Mouse (Mus musculus): ENCODE measurements around the gene Nav2. TPM values are rescaled to one million over a fixed set of nuclear protein-coding genes. Genes with fewer than 3 reads are reported as not detected.

The Nav2 gene
- polyA plus RNA-seq, 1 experiment from 2014 or later = 22.2 TPM

GRCm38 (mm10) chr7:49476666-49477065, 568.1 kb downstream of the Nav2 start:
- no peaks in the 10 kb centered on the region for H3K4me1 ChIP-seq (replicated peaks)
- no peak for ATAC-seq
- H3K27ac ChIP-seq = no peak overlapping the region
- no peak overlapping the region for H3K4me2 ChIP-seq (replicated peaks)
- H3K36me3 ChIP-seq = no peaks in the 10 kb centered on the region
- 67% methylated on average over 5 of the region's 5 CpGs for WGBS
- H3K27me3 ChIP-seq = peaks cover 9% of the 10 kb centered on the region
- H3K9ac ChIP-seq (replicated peaks) = no peak overlapping the region
- H3K9me3 ChIP-seq = no peaks in the 10 kb centered on the region
- H3K4me3 ChIP-seq (replicated peaks) = no peak overlapping the region

DNA sequence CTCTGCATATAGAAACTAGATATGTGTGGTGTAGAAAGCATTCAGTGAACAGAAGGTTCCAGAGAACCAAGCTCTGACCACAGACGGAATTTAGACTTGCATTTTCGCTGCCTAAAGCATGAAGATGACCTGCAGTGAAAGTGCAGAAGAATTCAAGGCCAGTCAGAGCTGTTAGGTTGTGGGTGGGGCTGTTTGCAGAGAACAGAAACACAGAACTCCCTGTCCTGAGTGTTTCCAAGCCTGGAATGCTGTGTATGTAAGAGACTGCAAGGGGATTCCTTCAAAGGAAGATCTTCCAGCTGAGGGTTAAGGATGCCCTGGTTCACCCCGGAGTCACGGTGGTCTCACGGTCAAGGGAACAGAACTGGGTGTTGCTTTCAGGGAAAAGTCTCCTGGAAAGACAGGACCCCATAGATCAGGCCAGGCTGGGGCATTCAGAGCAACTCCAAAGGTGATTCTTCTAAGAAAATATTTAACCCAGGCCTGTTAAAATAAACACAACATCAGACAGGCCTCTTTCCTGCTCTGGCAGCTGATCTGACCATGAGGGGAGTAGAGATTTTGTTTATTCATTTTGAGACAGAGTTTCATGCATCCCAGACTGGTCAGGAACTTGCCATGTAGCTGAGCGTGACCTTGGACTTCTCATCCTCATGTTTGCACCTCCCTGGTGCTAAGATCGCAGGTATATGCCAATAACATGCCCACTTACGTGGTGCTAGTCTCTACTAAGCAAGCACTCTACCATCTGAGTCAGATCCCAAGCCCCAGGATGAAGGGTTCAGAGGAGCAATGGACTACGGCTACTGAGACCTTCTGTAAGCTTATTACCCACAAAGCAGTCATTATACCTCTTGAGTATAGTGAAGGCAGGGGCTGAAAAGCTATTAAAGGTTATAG, 568.8 kb downstream of the Nav2 start:
- Histone ChIP-seq H3K36me3 (no peaks in the 10 kb centered on the region), H3K27me3 (peaks cover 16% of the 10 kb centered on the region), H3K9ac (replicated peaks) (no peak overlapping the region), H3K9me3 (no peaks in the 10 kb centered on the region), H3K4me1 (replicated peaks) (no peaks in the 10 kb centered on the region), H3K4me2 (replicated peaks) (no peak overlapping the region), H3K27ac (no peak overlapping the region), H3K4me3 (replicated peaks) (no peak overlapping the region)
- ATAC-seq = no peak
- 81% methylated on average over 9 of the region's 9 CpGs for WGBS

DNA sequence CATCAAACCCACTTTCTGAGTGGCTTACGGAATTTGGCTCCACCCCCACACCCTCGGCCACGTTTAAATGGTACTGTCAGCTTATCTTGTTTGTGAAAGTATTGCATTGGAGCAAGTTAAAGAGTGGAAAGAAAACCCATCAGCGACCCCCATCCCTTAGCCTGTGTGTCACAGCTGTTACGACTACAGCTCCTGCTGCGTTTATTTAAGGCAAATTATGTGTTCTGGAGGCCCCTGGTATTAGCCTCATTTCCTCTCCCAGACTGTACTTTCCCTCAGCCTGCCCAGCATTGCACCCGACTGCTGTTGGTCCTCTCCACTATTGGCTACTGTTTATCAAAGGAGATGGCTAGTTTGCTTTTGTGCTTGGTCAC, 569.4 kb downstream of the Nav2 start:
- Histone ChIP-seq H3K4me1 (replicated peaks) (no peaks in the 10 kb centered on the region), H3K9me3 (no peaks in the 10 kb centered on the region), H3K27ac (no peak overlapping the region), H3K4me3 (replicated peaks) (no peak overlapping the region), H3K4me2 (replicated peaks) (no peak overlapping the region), H3K9ac (replicated peaks) (no peak overlapping the region), H3K36me3 (no peaks in the 10 kb centered on the region), H3K27me3 (peaks cover 22% of the 10 kb centered on the region)
- ATAC-seq = no peak
- 63% methylated on average over 7 of the region's 7 CpGs for WGBS

DNA sequence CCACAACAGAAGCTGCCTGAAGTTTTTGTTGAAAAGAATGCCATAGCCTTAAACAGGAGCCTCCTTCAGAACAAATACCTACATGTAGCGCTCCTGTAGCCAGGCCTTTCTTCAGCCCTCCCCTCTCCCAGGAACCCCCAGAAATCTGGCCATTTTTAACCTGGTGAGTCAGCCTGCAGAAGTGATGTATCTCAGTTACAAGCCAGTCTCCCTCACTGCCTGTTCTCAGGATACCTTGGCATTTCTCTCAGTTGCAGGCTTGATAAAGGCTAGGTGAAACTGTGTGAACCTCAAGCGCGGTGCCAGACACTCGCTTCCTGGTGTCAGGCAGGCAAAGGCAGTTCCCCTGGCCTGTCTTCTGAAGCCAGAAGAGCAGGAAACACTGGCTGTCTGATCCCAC, 570.4 kb downstream of the Nav2 start:
- Histone ChIP-seq H3K9me3 (no peaks in the 10 kb centered on the region), H3K27ac (no peak overlapping the region), H3K4me3 (replicated peaks) (no peak overlapping the region), H3K36me3 (no peaks in the 10 kb centered on the region), H3K4me1 (replicated peaks) (peaks cover 6% of the 10 kb centered on the region), H3K9ac (replicated peaks) (no peak overlapping the region), H3K4me2 (replicated peaks) (no peak overlapping the region), H3K27me3 (peaks cover 31% of the 10 kb centered on the region)
- WGBS = 86% methylated on average over 4 of the region's 4 CpGs
- ATAC-seq = no peak

DNA sequence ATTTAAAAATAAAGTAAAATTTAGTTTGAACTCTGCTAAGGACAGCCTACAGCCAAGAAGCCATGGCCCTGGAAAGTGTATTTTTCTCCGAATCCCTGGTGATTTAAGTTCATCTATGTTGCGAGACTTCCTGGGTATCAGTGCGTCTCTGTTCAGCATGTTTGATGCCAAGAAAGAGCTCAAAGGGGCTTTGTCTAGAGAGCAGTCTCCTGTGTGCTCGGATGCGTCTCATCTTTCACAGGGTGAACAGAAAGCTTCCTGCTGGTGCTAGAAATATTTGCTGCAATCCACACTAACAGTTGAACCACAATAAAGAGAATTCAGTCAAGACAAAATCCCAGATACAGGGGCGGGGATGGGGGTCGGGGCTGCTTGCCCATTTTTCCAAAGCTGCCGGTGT, 572.4 kb downstream of the Nav2 start:
- Histone ChIP-seq H3K9ac (replicated peaks) (no peak overlapping the region), H3K4me1 (replicated peaks) (peaks cover 26% of the 10 kb centered on the region), H3K4me2 (replicated peaks) (no peak overlapping the region), H3K36me3 (no peaks in the 10 kb centered on the region), H3K4me3 (replicated peaks) (no peak overlapping the region), H3K27ac (no peak overlapping the region), H3K9me3 (no peaks in the 10 kb centered on the region), H3K27me3 (peaks cover 36% of the 10 kb centered on the region)
- WGBS = 60% methylated on average over 8 of the region's 8 CpGs
- no peak for ATAC-seq

DNA sequence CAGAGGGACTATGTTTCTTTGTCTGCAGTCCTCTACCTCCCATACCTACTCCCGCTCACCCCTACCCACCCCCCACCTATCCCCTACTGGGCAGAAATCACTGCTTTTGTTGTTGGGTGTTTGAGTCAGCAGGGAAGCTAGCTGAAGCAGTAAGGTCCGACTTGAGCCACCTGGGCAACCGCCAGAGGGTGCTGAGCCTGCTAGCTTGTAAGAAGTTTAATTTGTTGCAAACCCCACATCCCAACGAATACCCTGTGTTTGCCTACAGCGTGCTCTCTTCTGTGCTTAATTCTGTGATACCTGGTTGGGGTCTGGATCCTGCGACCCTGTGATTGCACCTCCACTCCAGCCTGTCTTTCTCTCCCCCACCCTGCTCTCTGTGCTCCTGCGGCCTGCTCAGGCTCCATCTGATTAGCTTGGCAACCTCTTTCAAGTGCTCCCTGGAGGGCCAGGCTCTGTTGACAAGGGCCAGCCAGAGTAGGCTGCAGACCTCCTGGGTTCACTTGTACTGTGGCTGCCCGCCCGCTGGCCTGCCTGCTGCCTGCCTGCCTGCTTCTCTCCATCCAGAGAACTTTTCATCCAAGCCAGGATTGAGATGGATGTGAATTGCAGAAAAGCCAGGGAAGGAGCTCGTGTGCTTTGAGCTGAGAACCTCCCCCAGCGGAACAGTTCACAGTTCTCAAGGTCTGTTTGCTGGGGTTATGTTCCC, 575.7 kb downstream of the Nav2 start:
- no peaks in the 10 kb centered on the region for H3K36me3 ChIP-seq
- H3K9me3 ChIP-seq = no peaks in the 10 kb centered on the region
- peak overlapping the region; percentile 16 for H3K4me2 ChIP-seq (replicated peaks)
- 11% methylated on average over 11 of the region's 11 CpGs for WGBS
- peaks cover 33% of the 10 kb centered on the region for H3K4me1 ChIP-seq (replicated peaks)
- peaks cover 55% of the 10 kb centered on the region for H3K27me3 ChIP-seq
- H3K9ac ChIP-seq (replicated peaks) = 0 out of 2 replicates have a peak overlapping the region, but pooled peaks have one; percentile 15
- H3K27ac ChIP-seq = peak overlapping the region; percentile 8
- H3K4me3 ChIP-seq (replicated peaks) = no peak overlapping the region
- ATAC-seq = peak; percentile 65

- H3K4me2 ChIP-seq (replicated peaks) = peak overlapping the region; percentile 16
- 5% methylated on average over 9 of the region's 9 CpGs for WGBS
- H3K36me3 ChIP-seq = no peaks in the 10 kb centered on the region
- no peak overlapping the region for H3K27ac ChIP-seq
- H3K27me3 ChIP-seq = peaks cover 52% of the 10 kb centered on the region
- ATAC-seq = peak; percentile 63
- H3K9me3 ChIP-seq = no peaks in the 10 kb centered on the region
- no peak overlapping the region for H3K4me3 ChIP-seq (replicated peaks)
- no peak overlapping the region for H3K9ac ChIP-seq (replicated peaks)
- peaks cover 33% of the 10 kb centered on the region for H3K4me1 ChIP-seq (replicated peaks)
Observed at GRCm38 (mm10) chr7:49485292-49485847, 576.9 kb downstream of the Nav2 start.

DNA sequence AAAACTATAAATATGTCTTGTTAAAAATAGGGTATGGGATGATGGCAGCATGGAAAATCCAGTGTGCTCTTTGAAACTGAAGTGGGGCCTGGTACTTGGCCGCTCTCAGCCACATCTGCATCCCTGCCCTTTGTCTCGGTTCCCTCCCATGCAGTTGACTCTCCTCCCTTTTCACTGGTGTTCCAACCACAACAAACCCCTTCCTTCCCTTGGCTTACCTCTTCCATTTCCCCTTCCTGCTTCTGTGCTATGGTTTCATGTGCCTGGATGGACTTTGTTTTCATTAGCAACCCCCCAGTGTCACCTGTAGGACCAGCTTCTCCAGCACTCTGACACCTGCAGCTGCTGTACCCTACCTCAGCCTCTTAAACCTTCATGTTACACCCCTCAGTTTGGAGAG, 578.8 kb downstream of the Nav2 start:
- Histone ChIP-seq H3K9ac (replicated peaks) (no peak overlapping the region), H3K4me2 (replicated peaks) (no peak overlapping the region), H3K27ac (no peak overlapping the region), H3K4me3 (replicated peaks) (no peak overlapping the region), H3K27me3 (peaks cover 43% of the 10 kb centered on the region), H3K36me3 (peaks cover 10% of the 10 kb centered on the region; the same call in 1 of the 2 replicates), H3K4me1 (replicated peaks) (peaks cover 43% of the 10 kb centered on the region), H3K9me3 (no peaks in the 10 kb centered on the region)
- no peak for ATAC-seq
- WGBS = 86% methylated on average over 2 of the region's 2 CpGs

DNA sequence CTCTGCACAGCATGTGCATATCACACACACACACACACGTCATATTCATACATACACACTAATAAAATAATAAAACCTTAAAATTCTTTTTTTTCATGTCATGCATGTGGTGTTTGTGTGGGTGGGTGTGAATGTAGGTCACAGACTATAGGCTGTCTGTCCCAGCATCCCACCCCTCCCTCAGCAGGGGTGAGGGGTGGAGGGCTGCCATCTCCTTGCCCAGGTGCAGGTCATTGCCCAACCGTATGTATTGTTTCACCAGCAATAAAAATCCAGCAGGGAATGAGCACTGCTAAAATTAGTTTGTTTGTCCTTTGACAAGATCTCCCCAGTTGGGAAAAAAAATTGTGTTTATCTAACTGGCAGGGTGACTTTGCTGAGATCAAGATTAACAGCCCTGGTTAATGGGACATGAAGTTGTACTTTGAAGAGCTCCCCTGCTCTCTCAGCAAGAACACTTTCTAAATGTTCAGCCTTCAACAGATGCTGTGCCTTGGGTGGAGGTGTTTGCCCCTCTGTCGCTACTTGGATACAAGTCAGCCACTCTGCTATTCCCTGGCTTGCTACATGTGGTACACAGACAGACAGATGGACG, 580.1 kb downstream of the Nav2 start:
- H3K4me2 ChIP-seq (replicated peaks) = no peak overlapping the region
- no peak overlapping the region for H3K27ac ChIP-seq
- peaks cover 40% of the 10 kb centered on the region for H3K4me1 ChIP-seq (replicated peaks)
- no peaks in the 10 kb centered on the region for H3K9me3 ChIP-seq
- ATAC-seq = no peak
- peaks cover 19% of the 10 kb centered on the region; the same call in 1 of the 2 replicates for H3K36me3 ChIP-seq
- no peak overlapping the region for H3K9ac ChIP-seq (replicated peaks)
- WGBS = 75% methylated on average over 4 of the region's 4 CpGs
- no peak overlapping the region for H3K4me3 ChIP-seq (replicated peaks)
- H3K27me3 ChIP-seq = peaks cover 31% of the 10 kb centered on the region

DNA sequence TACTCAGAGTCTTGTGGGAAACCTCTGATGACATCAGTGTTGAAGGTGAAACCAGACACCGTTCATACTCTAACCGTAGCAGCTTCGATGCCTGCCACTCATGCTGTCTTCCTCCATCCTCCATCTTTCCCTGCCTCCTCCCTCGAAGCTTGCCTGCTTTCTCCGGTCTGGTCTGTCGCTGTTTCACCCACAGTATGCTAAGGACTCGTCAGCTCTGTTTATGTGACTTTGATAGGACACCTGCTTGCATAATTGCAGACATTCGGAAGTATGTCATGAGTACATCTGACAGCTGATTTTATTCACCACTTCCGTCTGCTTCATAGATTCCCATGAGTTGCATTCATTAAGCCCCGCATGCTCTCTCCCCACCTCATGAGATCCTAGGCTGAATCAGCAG, 582.3 kb downstream of the Nav2 start:
- peaks cover 23% of the 10 kb centered on the region for H3K27me3 ChIP-seq
- no peak for ATAC-seq
- H3K4me2 ChIP-seq (replicated peaks) = no peak overlapping the region
- peaks cover 19% of the 10 kb centered on the region; the same call in 1 of the 2 replicates for H3K36me3 ChIP-seq
- no peak overlapping the region for H3K27ac ChIP-seq
- H3K4me3 ChIP-seq (replicated peaks) = no peak overlapping the region
- peaks cover 28% of the 10 kb centered on the region for H3K4me1 ChIP-seq (replicated peaks)
- H3K9ac ChIP-seq (replicated peaks) = no peak overlapping the region
- no peaks in the 10 kb centered on the region for H3K9me3 ChIP-seq
- 65% methylated on average over 10 of the region's 10 CpGs for WGBS

- no peak for ATAC-seq
- Histone ChIP-seq H3K4me3 (replicated peaks) (no peak overlapping the region), H3K4me1 (replicated peaks) (peaks cover 42% of the 10 kb centered on the region), H3K27ac (no peak overlapping the region), H3K4me2 (replicated peaks) (no peak overlapping the region), H3K27me3 (peaks cover 14% of the 10 kb centered on the region), H3K9ac (replicated peaks) (no peak overlapping the region), H3K36me3 (peaks cover 19% of the 10 kb centered on the region; the same call in 1 of the 2 replicates), H3K9me3 (no peaks in the 10 kb centered on the region)
Observed at GRCm38 (mm10) chr7:49492622-49493021, 584.1 kb downstream of the Nav2 start.

GRCm38 (mm10) chr7:49493210-49493609, 584.7 kb downstream of the Nav2 start:
- ATAC-seq = no peak
- Histone ChIP-seq H3K9ac (replicated peaks) (no peak overlapping the region), H3K36me3 (peaks cover 19% of the 10 kb centered on the region; the same call in 1 of the 2 replicates), H3K4me2 (replicated peaks) (no peak overlapping the region), H3K27ac (no peak overlapping the region), H3K4me3 (replicated peaks) (no peak overlapping the region), H3K4me1 (replicated peaks) (peaks cover 38% of the 10 kb centered on the region), H3K9me3 (no peaks in the 10 kb centered on the region), H3K27me3 (peaks cover 8% of the 10 kb centered on the region)
- 89% methylated on average over 4 of the region's 4 CpGs for WGBS

All from midbrain, embryonic 13.5 days (tissue).